Mouse (Mus musculus) neural tube, embryonic 14.5 days (tissue): ENCODE data around the gene Mroh2a. TPM values are rescaled to one million over a fixed set of nuclear protein-coding genes. Genes with fewer than 3 reads are reported as not detected.

Source experiments
- ATAC-seq: fragments of 200-750 bp; cut with Nextera tagmentation; 2 replicates; pipeline ENCODE4 v1.8.0; 2017; ENCODE audit warnings: low read depth, mild to moderate bottlenecking, moderate TSS enrichment, moderate library complexity
- H3K27ac ChIP-seq: fragments of 300-500 bp; sonication (generic); 2 replicates; pipeline ENCODE4 v1.5.1; 2014; ENCODE audit warnings: low read depth, mild to moderate bottlenecking, control low read depth, low read length, moderate library complexity, mixed read lengths
- H3K27me3 ChIP-seq: fragments of 300-500 bp; sonication (generic); 2 replicates; pipeline ENCODE4 v1.6.1; 2014; ENCODE audit warnings: low read length; ENCODE audit not compliant: control insufficient read depth, insufficient read depth
- H3K36me3 ChIP-seq: fragments of 300-500 bp; sonication (generic); 2 replicates; pipeline ENCODE4 v1.6.1; 2014; ENCODE audit warnings: low read length, mixed read lengths; ENCODE audit not compliant: control insufficient read depth, insufficient read depth
- H3K4me1 ChIP-seq: fragments of 300-500 bp; sonication (generic); 2 replicates; pipeline ENCODE4 v1.6.1; 2014; ENCODE audit warnings: low read length; ENCODE audit not compliant: control insufficient read depth, insufficient read depth
- H3K4me2 ChIP-seq: fragments of 300-500 bp; sonication (generic); 2 replicates; pipeline ENCODE4 v1.6.1; 2014; ENCODE audit warnings: mild to moderate bottlenecking, low read depth, low read length, control low read depth
- H3K4me3 ChIP-seq: fragments of 300-500 bp; sonication (generic); 2 replicates; pipeline ENCODE4 v1.5.1; 2014; ENCODE audit warnings: low read depth, low read length, control low read depth, mixed read lengths
- H3K9ac ChIP-seq: fragments of 300-500 bp; sonication (generic); replicated peaks from 2 replicates; pipeline ENCODE4 v1.6.1; 2014; ENCODE audit warnings: low read depth, mild to moderate bottlenecking, control low read depth, low read length, mixed read lengths
- H3K9me3 ChIP-seq: fragments of 300-500 bp; sonication (generic); 2 replicates; pipeline ENCODE4 v1.6.1; 2016; ENCODE audit warnings: low read length; ENCODE audit not compliant: control insufficient read depth
- WGBS: fragments of 180-500 bp; shearing (Covaris S2); extraction: QIAGEN DNeasy Blood & Tissue Kit; methylation state at CpG from one replicate; pipeline ENCODE4 v1.1.7; 2014; 5-methylcytosine and 5-hydroxymethylcytosine counted together
- polyA plus RNA-seq: library from polyadenylated mRNA; unstranded; fragments of >200 nt; fragmentation: Nextera tagmentation; extraction: Ambion mirVana; gene quantifications from 2 replicates; pipeline ENCODE4 v1.2.1, GENCODE M21; 2014

Mroh2a gene
- polyA plus RNA-seq, 1 experiment from 2014 or later, result 0.71 TPM

- H3K27ac ChIP-seq, result no peak overlapping the region
- no peak overlapping the region for H3K9ac ChIP-seq
- no peak overlapping the region for H3K4me3 ChIP-seq
- no peaks in the 10 kb centered on the region for H3K27me3 ChIP-seq
- H3K9me3 ChIP-seq, result peaks cover 13% of the 10 kb centered on the region
- H3K4me2 ChIP-seq, result no peak overlapping the region
- ATAC-seq, result no peak
- 86% methylated on average over 2 of the region's 2 CpGs for WGBS
- no peaks in the 10 kb centered on the region for H3K36me3 ChIP-seq
- no peaks in the 10 kb centered on the region for H3K4me1 ChIP-seq
Measured at GRCm38 (mm10) chr1:88206843-88207479, 19.8 kb upstream of the Mroh2a start.

- H3K9ac ChIP-seq, result no peak within 1 kb of the TSS
- no peak within 1 kb of the TSS for H3K4me3 ChIP-seq
- H3K4me1 ChIP-seq, result no peaks in the 10 kb centered on the region
- H3K4me2 ChIP-seq, result no peak within 1 kb of the TSS
- no peaks in the 10 kb centered on the region for H3K27me3 ChIP-seq
- 69% methylated on average over 8 of the region's 8 CpGs for WGBS
- no peaks in the 10 kb centered on the region for H3K36me3 ChIP-seq
- no peak within 1 kb of the TSS for H3K27ac ChIP-seq
- ATAC-seq, result no peak
- peaks cover 52% of the 10 kb centered on the region for H3K9me3 ChIP-seq
Measured at GRCm38 (mm10) chr1:88211812-88212211, 15.0 kb upstream of the Mroh2a start, which contains the start of gene Ugt1a1. Ugt1a1 (plus strand) TSS chr1:88211959.

- Histone ChIP-seq H3K27ac (no peak overlapping the region), H3K9ac (no peak overlapping the region), H3K36me3 (no peaks in the 10 kb centered on the region), H3K4me2 (no peak overlapping the region), H3K27me3 (no peaks in the 10 kb centered on the region), H3K4me3 (no peak overlapping the region), H3K4me1 (no peaks in the 10 kb centered on the region), H3K9me3 (peaks cover 59% of the 10 kb centered on the region)
- no peak for ATAC-seq
- WGBS, result 62% methylated on average over 8 of the region's 8 CpGs
Measured at GRCm38 (mm10) chr1:88212341-88213045, 14.3 kb upstream of the Mroh2a start.

GRCm38 (mm10) chr1:88213061-88213460 lies 13.7 kb upstream of the Mroh2a start:
- H3K27ac ChIP-seq, result no peak overlapping the region
- no peak for ATAC-seq

GRCm38 (mm10) chr1:88213766-88214461 lies 12.9 kb upstream of the Mroh2a start:
- no peak overlapping the region for H3K27ac ChIP-seq
- no peaks in the 10 kb centered on the region for H3K4me1 ChIP-seq
- H3K9ac ChIP-seq, result no peak overlapping the region
- ATAC-seq, result no peak
- no peak overlapping the region for H3K4me2 ChIP-seq
- no peaks in the 10 kb centered on the region for H3K36me3 ChIP-seq
- no peaks in the 10 kb centered on the region for H3K27me3 ChIP-seq
- WGBS, result 84% methylated on average over 2 of the region's 2 CpGs
- no peak overlapping the region for H3K4me3 ChIP-seq
- H3K9me3 ChIP-seq, result peaks cover 61% of the 10 kb centered on the region

More at GRCm38 (mm10) chr1:88213061-88213460, 13.7 kb upstream of the Mroh2a start:
- no peaks in the 10 kb centered on the region for H3K4me1 ChIP-seq
- no peak overlapping the region for H3K9ac ChIP-seq
- WGBS, result 85% methylated on average over 1 of the region's 1 CpGs
- H3K27me3 ChIP-seq, result no peaks in the 10 kb centered on the region
- peaks cover 61% of the 10 kb centered on the region for H3K9me3 ChIP-seq
- H3K4me3 ChIP-seq, result no peak overlapping the region
- no peak overlapping the region for H3K4me2 ChIP-seq
- H3K36me3 ChIP-seq, result no peaks in the 10 kb centered on the region

- Histone ChIP-seq H3K27ac (no peak overlapping the region), H3K4me1 (no peaks in the 10 kb centered on the region), H3K4me2 (no peak overlapping the region), H3K9me3 (peaks cover 61% of the 10 kb centered on the region), H3K4me3 (no peak overlapping the region), H3K36me3 (no peaks in the 10 kb centered on the region), H3K27me3 (no peaks in the 10 kb centered on the region), H3K9ac (no peak overlapping the region)
- WGBS, result 78% methylated on average over 2 of the region's 2 CpGs
- ATAC-seq, result no peak
Measured at GRCm38 (mm10) chr1:88214462-88214952, 12.3 kb upstream of the Mroh2a start.

GRCm38 (mm10) chr1:88215466-88216380 lies 11.1 kb upstream of the Mroh2a start:
- WGBS, result 72% methylated on average over 10 of the region's 10 CpGs
- H3K27me3 ChIP-seq, result no peaks in the 10 kb centered on the region

GRCm38 (mm10) chr1:88216551-88216950 lies 10.2 kb upstream of the Mroh2a start:
- WGBS, result 62% methylated on average over 2 of the region's 2 CpGs
- no peak for ATAC-seq

More at GRCm38 (mm10) chr1:88215466-88216380, 11.1 kb upstream of the Mroh2a start:
- Histone ChIP-seq H3K4me3 (no peak overlapping the region), H3K9me3 (peaks cover 61% of the 10 kb centered on the region), H3K4me1 (no peaks in the 10 kb centered on the region), H3K36me3 (no peaks in the 10 kb centered on the region), H3K27ac (no peak overlapping the region), H3K9ac (no peak overlapping the region), H3K4me2 (no peak overlapping the region)
- no peak for ATAC-seq

More at GRCm38 (mm10) chr1:88216551-88216950, 10.2 kb upstream of the Mroh2a start:
- H3K27me3 ChIP-seq, result no peaks in the 10 kb centered on the region
- no peak overlapping the region for H3K4me3 ChIP-seq
- peaks cover 57% of the 10 kb centered on the region for H3K9me3 ChIP-seq
- no peaks in the 10 kb centered on the region for H3K4me1 ChIP-seq
- H3K4me2 ChIP-seq, result no peak overlapping the region
- no peak overlapping the region for H3K27ac ChIP-seq
- no peak overlapping the region for H3K9ac ChIP-seq
- H3K36me3 ChIP-seq, result no peaks in the 10 kb centered on the region
